Mouse (Mus musculus): ENCODE measurements at regions not wholly inside any gene's neighbourhood (a gene's known extent, or its start where the extent isn't known, plus 50 kb on each side); places are given as distances from the start of the nearest gene placed in this dataset.
A peak's percentile ranks its signal among the peaks of the same experiment; 100 is the strongest.

- no peak for DNase-seq (ENCODE audit: low read depth, low spot score)
Measured at GRCm38 (mm10) chr4:73051511-73051910, 199.1 kb upstream of the Aldoart1 start.

GRCm38 (mm10) chr4:73047804-73048203 is 195.4 kb upstream of the Aldoart1 start:
- DNase-seq (ENCODE audit: low read depth, low spot score): no peak

GRCm38 (mm10) chr4:73044356-73044755 is 191.9 kb upstream of the Aldoart1 start:
- DNase-seq (ENCODE audit: low read depth, low spot score): no peak

- peak; percentile 65 for DNase-seq (ENCODE audit: low read depth, low spot score)
Measured at GRCm38 (mm10) chr4:73042672-73043071, 190.2 kb upstream of the Aldoart1 start.

GRCm38 (mm10) chr4:73041486-73041885 is 189.1 kb upstream of the Aldoart1 start:
- no peak for DNase-seq (ENCODE audit: low read depth, low spot score)

- DNase-seq (ENCODE audit: low read depth, low spot score): peak; percentile 31
Measured at GRCm38 (mm10) chr4:72997686-72998085, 145.3 kb upstream of the Aldoart1 start.

- DNase-seq (ENCODE audit: low read depth, low spot score): peak; percentile 45
Measured at GRCm38 (mm10) chr4:72996102-72996501, 143.7 kb upstream of the Aldoart1 start.

- DNase-seq (ENCODE audit: low read depth, low spot score): peak; percentile 2
Measured at GRCm38 (mm10) chr4:72946369-72946981, 94.0 kb upstream of the Aldoart1 start.

- DNase-seq (ENCODE audit: low read depth, low spot score): no peak
Measured at GRCm38 (mm10) chr4:72923396-72923795, 71.0 kb upstream of the Aldoart1 start.

GRCm38 (mm10) chr4:72914991-72915390 is 62.6 kb upstream of the Aldoart1 start:
- peak; percentile 4 for DNase-seq (ENCODE audit: low read depth, low spot score)

Measured in brain, adult 2 months (tissue).